Mouse (Mus musculus): ENCODE measurements at regions not wholly inside any gene's neighbourhood (a gene's known extent, or its start where the extent isn't known, plus 50 kb on each side); places are given as distances from the start of the nearest gene placed in this dataset.

- DNase-seq (ENCODE audit: low spot score in 2 of 2): no peak
Measured at GRCm38 (mm10) chr2:159138603-159139002, 344.0 kb downstream of the Dhx35 start.

GRCm38 (mm10) chr2:159145980-159146379 is 351.4 kb downstream of the Dhx35 start:
- no peak for DNase-seq (ENCODE audit: low spot score in 2 of 2)

GRCm38 (mm10) chr2:159163985-159164384 is 369.4 kb downstream of the Dhx35 start:
- peak; percentile 21 to 30 for DNase-seq (ENCODE audit: low spot score in 2 of 2)

DNA sequence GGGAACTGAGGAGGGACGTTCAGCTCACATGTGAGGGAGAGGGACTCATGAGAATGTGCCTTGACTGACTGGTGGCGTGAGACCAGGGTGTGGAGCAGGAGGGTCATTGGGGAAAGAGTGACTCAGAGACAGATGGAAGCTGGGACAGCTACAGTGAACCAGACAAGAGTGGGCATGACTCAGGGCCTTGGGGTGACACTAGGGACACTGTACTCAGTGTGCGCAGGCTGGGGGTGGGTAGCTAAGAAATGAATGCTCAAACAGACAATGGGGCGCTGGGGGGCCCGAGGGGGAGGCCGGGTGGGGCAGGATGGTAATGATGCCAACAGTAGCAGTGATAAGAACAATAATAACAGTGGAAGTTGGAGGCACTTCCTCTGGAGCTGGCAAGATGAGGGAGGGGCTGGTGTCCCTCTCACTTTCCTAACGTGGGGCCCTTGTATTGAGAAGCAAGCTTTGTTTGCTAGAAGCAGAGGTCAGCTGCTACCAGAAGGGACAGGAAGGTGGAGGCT is 374.0 kb downstream of the Dhx35 start:
- DNase-seq (ENCODE audit: low spot score in 2 of 2): no peak

DNA sequence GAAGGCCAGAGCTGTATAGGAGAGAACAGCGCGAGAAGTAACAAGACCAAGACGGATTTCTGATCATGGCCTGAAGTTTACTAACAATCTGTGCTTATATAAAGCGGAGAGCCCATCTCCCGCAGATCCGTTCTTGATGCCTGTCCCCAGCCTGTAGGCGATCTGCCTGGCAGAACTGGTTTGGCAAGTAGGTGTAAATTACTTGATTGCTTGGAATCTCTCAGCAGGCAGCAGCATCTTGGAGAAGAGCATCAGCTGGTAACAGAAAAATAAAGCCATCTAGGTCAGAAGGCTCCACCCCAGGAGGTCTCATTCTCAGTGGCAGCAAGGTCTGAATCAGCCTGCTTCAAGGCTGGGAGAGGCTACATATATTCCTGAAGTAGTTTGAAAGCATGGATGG is 401.5 kb downstream of the Dhx35 start:
- no peak for DNase-seq (ENCODE audit: low spot score in 2 of 2)

- no peak for DNase-seq (ENCODE audit: low spot score in 2 of 2)
Measured at GRCm38 (mm10) chr2:159232266-159232665, 437.7 kb downstream of the Dhx35 start.

DNA sequence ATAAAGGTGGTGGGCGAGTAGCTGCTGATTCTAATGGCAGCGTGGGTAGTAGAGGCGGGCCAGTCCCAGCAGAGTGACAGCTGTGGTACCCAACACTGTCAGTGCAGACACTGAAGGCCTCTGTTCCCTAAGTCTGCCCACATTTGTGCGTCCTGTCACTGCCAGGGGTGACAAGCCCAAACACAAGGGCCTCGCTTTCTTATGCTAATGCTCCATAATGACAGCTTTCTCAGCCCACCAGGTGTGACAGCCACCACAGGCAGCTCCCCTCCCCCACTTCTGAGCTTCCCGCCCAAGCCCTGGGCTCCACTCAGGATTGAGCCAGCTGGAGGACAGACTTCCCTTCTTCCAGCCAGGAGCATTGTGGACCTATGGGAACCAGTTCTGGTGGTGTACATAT is 440.4 kb downstream of the Dhx35 start:
- no peak for DNase-seq (ENCODE audit: low spot score in 2 of 2)

DNA sequence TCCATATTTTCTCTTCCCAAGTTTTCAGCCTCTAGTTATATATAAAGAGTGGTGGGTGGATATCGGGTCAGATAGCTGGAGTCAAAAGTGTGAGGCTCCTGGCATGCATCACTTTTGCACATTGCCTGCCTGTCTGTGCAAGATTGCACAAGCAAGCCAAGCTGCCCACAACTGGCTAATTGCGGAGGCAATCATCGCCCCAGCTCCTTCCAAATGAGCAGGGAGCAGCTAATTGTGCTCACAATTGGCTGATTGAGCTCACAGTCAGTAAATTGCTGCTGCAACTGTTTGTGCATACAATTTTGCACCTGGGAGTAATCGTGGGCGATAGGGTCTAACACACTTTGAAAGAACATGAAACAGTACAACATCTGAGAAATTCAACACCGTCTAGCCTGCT is 455.5 kb downstream of the Dhx35 start:
- peak in 1 of 2 experiments; percentile 38 for DNase-seq (ENCODE audit: low spot score in 2 of 2)

DNA sequence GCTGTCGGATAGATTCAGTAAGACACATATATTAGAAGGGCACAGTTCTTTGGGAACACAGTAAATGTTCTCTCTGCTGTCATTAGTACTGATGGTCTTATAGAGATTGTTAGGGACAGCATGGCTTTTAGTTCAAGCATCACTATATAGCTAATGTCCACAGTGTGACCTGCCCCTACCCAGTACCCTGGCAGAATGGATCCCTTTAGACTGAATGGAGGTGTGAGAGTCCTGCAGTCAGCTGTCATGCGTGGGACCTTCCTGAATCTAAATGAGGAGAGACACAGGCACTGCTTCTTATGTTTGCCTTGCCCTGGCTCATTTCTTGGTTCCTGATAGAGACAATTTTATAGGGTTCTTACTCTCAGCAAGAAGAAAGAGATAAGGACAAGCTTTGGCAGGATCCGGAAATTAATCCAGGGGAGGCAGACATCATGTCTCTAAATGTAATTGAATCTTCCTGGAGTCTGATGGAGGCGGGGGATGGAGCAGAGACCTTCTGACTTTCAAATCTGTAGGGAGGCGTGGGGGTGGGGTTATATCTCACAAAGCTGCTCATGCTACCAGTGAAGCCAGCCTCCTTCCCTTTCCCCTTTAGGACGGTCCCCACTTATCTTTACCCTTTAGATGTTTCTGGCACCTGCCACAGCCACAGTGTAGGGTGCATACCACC is 456.5 kb downstream of the Dhx35 start:
- no peak for DNase-seq (ENCODE audit: low spot score in 2 of 2)

DNA sequence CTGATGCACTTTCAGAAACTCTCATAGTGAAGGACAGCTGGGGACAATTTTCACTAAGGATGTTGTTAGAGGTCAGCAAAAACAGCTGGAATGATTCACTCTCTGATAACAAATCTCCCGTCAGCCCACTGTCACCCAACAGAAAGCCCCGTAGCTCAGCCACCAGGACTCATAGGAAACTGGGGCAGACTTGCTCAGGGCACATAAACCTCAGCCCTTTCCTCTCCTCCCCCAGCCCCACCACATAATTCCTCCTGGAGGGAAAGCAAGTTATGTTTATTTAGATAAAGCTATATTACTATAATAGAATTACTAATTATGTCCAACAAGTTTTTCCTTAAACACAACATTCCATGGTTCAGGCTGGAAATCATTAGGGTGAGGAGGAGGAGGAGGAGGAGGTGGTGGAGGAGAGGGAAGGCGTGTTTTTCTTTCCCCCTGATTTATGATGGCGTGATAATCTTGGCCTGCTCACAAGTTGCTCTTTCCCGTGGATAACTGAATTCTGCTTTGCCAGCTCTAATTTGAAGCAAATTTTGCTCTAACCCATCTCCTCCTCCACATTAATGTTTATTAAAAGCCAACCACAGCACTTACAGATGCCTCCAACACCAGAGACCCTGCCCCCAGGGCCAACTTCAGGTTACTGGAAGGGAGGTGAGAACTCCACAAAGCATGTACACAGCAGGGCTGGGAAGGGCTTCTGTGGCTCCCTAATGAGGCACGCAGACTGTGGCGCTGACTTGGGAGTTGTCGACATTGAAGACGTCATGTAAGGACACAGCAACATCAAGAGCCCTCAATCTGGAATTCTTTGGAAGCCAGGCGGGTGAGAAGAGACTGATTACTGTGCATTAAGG is 475.8 kb downstream of the Dhx35 start:
- DNase-seq (ENCODE audit: low spot score in 2 of 2): no peak

DNA sequence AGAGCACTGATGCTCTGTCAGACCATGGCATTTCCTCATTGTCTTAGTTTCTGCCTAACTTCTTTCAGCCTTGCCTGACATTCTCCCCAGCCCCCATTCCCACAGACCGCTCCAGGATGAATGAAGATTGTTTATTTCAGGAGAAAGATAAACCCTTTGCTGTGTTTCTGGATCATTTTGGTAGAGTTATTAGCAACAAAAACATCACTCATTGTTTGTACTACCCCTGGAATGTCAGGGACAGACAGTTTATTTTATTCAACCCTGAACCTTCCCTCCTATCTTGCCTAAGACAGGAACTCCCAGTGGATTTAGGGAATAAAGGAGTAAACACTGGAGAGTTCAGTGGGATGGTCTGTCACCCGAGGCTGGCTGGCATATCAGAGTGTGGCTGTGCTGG is 484.3 kb downstream of the Dhx35 start:
- no peak for DNase-seq (ENCODE audit: low spot score in 2 of 2)

DNA sequence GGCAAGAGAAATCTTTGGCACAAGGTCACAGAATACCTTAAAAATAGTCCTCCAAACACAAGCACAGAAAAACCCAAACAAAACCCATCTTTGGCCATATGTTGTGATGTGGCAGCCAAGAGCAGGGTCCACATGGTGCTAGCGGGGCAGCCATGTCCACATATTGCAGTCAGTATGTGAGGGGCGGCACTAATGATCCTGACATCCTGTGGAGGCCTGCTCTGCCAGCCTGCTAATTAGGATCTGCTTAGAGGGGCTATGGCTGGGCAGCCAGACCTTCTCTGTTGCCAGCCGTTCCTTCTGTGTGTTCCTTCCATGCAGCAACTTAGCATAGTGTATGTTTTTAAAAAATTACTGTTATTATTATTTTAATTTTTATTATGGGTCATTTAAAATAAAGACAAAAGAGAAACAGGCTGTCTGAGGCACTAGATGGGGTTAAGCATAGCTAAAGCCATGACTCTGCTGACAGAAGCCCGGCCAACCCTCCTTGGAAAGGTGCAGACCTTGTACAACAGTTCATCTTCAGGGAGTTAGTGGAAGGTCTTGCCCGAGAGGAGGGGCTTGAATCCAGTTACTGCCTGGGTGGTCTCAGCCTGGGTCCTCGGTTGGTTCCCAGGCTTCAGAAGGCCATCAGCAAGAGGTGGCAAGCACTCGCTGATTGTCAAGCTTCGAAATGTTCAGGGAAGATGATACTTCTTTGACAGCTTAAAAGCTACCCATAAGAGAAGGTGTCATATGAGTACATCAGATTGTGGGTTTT is 487.1 kb downstream of the Dhx35 start:
- DNase-seq (ENCODE audit: low spot score in 2 of 2): no peak

DNA sequence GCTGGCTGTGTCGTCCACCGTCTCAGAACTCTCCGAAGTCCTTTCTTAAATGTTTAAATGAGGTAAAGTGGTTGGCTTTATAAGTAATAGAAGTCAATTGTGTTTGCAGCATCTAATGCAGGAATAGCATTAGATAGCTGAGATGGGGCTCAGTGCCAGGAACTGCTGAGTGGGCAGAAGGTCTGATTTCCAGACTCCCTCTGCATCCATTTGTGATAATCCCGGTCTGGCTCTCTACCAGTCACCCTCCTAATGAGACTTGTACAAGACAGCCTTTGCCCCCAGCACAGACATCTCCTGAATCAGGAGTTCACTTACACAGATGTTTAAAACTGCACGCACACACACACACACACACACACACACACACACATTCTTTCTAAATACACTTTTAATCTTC is 489.5 kb downstream of the Dhx35 start:
- DNase-seq (ENCODE audit: low spot score in 2 of 2): no peak

DNA sequence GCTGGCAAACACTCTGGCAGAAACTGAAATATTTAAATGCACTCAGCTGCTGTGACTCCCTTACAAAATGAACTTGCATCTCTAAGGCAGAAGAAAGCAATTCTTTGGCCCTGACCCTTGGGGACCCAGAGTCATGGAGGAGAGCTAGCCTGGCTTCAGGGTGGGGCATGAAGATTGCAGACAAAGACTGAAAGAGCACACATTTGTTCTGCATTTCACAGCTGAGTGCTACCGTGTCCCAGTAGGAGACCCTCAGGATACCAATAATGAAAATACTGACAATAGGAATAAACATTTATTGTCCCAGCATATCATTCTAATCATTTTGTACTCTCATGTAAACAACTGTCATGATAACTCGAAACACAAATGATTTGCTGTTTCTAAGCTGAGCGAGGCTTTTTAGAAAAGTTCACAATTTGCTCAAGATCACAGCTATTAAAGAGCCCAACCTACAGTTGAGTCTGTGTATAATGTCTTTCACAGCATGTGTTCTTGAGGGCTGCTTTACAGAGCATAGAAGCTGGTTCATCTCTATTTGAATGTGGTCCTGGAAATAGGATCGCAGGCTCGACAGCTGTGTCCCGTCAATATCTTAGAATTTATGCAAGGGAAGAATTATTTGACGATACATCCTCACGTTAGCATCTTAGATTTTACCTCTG is 490.1 kb downstream of the Dhx35 start:
- no peak for DNase-seq (ENCODE audit: low spot score in 2 of 2)

DNA sequence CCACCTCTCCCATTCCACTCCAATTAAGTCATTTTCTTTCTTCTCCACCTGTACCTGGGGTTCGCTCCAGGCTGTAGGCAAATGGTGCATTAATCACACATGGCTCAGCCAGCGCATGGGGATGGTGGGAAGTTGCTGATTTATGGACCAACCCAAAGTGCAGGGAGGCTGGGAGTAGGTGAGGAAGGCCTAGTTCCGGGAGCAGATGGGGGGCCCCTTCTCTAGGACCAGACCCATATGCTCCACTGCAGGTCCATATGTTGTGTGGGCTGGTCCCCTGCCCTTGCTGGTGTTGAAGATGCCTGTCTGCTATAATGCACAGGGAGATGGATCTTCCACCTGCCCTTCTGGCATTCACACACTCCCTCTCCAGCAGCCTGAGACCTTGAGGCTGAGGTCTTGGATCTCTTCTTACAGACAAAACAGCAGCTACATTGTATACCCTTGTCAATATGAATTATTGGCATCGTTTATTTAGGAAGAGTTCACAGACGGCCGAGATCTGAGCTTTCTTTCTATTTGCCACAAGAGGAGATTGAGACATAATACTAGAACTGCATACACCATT is 493.5 kb downstream of the Dhx35 start:
- DNase-seq (ENCODE audit: low spot score in 2 of 2): no peak

DNA sequence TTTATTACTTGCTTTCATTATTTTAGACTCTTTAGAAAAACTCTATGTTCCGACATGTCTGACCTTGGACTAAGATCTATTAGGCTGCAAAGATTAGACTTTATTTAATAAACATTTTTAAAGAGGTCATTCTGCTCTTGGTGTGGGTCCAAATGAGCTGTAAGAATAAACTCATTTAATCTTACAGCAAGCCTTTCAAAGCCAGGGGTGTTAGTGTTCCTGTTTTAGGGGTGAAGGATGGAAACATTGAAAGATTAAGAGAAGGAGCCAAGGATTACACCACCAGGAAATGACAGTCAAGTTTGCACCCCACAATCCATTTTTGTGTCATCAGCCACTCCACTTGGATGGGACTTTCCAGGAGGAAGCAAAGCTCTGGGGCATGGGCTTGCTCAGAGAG is 495.5 kb downstream of the Dhx35 start:
- no peak for DNase-seq (ENCODE audit: low spot score in 2 of 2)

DNA sequence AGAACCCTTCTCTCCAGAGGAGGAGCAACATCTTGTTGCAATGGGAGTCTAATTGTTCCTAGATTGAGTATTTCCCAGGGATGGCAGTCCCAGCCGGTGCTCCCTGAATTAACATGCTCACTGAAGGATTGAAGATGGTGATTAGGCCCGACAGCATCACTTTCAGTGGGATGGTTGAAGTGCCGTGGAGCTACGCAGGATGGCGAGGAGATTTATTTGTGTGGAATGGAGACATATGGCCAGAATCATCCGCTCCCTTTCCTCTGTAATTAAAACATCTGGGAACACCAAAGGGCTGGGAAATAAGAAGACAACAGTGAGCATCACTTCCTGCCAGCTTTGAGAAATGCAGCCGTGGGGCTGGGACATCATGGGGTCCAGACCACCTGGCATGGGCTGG is 512.4 kb downstream of the Dhx35 start:
- no peak for DNase-seq (ENCODE audit: low spot score in 2 of 2)

- no peak for DNase-seq (ENCODE audit: low spot score in 2 of 2)
Measured at GRCm38 (mm10) chr2:159334711-159335110, 540.1 kb downstream of the Dhx35 start.

DNA sequence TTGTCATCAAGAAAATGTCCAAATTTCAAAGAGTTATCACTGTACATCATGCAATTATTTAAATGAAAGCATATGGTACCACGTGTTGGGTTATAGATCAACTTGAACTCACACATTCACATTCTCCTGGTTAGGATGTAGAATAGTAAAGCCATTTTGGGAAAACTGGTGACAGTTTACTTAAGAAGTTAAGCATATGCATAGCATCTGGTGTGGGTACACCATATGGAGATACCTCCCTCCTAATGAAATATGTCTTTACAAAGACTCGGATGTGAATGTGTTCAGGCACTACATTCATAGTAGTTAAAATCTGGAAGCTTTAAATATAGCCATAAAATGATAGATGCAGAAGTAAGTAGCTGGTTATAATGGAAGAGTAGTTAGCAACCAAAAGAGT is 542.0 kb downstream of the Dhx35 start:
- no peak for DNase-seq (ENCODE audit: low spot score in 2 of 2)

DNA sequence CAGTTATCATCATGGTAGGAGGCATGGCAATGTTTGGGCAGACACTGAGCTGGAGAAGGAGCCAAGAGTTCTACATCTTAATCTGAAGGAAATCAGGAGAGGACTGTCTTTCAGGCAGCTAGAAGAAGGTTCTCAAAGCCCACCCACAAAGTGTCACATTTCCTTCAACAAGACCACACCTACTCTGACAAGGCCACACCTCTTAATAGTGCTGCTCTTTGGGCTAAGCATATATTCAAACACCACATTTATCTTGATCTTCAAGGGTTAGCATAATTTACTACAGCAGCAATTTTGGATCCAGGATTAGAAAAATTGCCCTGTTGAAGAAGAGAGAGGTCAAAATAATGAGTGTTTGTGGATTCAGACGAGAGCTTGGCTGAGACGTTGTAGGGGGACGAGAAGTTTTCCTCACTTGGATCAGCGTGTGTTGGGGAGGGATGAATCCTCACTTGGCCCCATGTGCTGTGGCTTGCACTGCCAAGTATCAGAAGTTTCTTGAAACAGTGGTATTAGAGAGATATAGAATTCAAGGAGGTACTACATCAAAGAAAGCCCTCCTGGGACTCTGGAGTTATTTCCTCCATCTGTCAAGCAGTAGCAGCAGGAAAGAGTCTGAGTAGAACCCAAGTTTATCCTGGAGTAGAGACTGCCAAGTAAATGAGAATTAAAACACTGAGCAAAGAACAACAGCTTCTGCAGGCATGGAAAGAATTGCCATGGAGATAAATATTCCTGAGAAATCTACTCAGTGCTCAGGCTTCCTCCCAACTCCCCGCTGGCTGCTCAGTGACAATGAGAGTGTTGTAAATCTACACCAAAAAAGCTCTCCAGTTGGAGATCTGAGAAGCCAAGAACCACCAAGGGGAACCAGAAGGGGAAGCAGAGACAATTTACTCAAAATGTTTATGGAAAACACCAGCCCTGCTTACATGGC is 549.3 kb downstream of the Dhx35 start:
- DNase-seq (ENCODE audit: low spot score in 2 of 2): no peak

Measured in left cerebral cortex, adult 8-10 months (tissue).